Mouse (Mus musculus) adipocyte (in vitro differentiated cells): Measurements from ENCODE around the gene Gm10638.

ENCODE experiments used
- DNase-seq: peaks from one replicate; pipeline ENCODE4 v3.0.0-alpha.2; 2016; ENCODE audit warnings: low spot score

Gene Gm10638

GRCm38 (mm10) chr8:86787891-86788420 is 42.5 kb downstream of the Gm10638 start:
- peak; percentile 98 for DNase-seq

GRCm38 (mm10) chr8:86789576-86789975 is 44.1 kb downstream of the Gm10638 start:
- no peak for DNase-seq

GRCm38 (mm10) chr8:86791542-86791941 is 46.0 kb downstream of the Gm10638 start:
- no peak for DNase-seq

- no peak for DNase-seq
Measured at GRCm38 (mm10) chr8:86794716-86795115, 49.2 kb downstream of the Gm10638 start.
